Mouse (Mus musculus): ENCODE measurements at regions not wholly inside any gene's neighbourhood (a gene's known extent, or its start where the extent isn't known, plus 50 kb on each side); places are given as distances from the start of the nearest gene placed in this dataset.

DNA sequence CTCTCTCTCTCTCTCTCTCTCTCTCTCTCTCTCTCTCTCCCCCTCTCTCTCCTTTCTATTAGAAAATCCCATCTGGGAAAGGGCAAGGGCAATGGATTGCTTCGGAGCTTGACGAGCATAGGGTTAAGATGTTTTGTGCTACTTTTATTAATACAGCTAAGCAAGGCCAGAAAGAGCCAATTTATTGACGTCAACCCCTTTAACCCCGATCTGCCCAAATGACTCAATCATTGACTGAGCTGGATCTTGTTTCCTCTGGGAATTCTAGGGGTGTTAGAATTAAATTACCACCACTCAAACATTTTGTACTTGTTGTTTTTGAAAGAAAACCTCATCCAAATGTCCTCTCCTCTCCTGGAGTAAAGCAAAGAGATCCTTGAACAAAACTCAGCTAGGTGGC, 70.6 kb upstream of the 1810046K07Rik start:
- Histone ChIP-seq H3K9ac (ENCODE audit: low read length) (no peak overlapping the region), H3K36me3 (ENCODE audit: control insufficient read depth, insufficient read depth, low read length) (no peaks in the 10 kb centered on the region), H3K27me3 (ENCODE audit: control insufficient read depth, insufficient read depth, low read length) (no peaks in the 10 kb centered on the region), H3K4me1 (replicated peaks; ENCODE audit: control insufficient read depth, insufficient read depth) (0 out of 2 replicates have a peak, but pooled peaks cover 2% of the 10 kb centered on the region), H3K9me3 (ENCODE audit: control insufficient read depth, low read length) (no peaks in the 10 kb centered on the region), H3K4me3 (ENCODE audit: low read depth, low read length) (no peak overlapping the region), H3K27ac (replicated peaks) (no peak overlapping the region), H3K4me2 (replicated peaks; ENCODE audit: low read depth) (no peak overlapping the region)
- no peak for ATAC-seq (ENCODE audit: low FRiP score, low TSS enrichment)
- DNase-seq (ENCODE audit: low spot score): no peak
- TF ChIP-seq EP300 (optimal IDR thresholded peaks at IDR 0.05) (no peak), CTCF (IDR thresholded peaks at IDR 0.05; ENCODE audit: low read depth) (no peak)
- WGBS: 58% methylated on average over 4 of the region's 4 CpGs

DNA sequence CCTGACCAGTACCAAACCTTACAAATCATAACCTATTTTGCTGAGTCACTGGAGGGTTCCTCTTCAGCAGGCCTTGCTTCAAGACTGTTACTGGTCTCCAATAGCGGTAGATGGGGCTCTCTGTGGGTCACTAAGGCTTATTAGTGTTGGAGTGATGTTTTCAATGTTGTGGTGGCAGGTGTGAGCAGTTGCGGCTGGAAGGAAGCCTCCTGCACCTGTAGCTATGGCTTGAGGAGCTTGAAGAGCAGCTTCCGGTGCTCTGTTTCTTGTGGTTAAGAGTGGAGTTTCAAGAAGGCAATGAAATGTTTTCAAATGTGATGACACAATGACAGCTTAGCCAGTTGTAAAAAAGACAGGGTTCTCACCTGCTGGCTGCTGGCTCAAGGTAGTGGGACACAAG, 73.1 kb upstream of the 1810046K07Rik start:
- Histone ChIP-seq H3K4me3 (ENCODE audit: low read depth, low read length) (no peak overlapping the region), H3K4me2 (replicated peaks; ENCODE audit: low read depth) (no peak overlapping the region), H3K9ac (ENCODE audit: low read length) (no peak overlapping the region), H3K9me3 (ENCODE audit: control insufficient read depth, low read length) (no peaks in the 10 kb centered on the region), H3K27ac (replicated peaks) (no peak overlapping the region), H3K36me3 (ENCODE audit: control insufficient read depth, insufficient read depth, low read length) (no peaks in the 10 kb centered on the region), H3K4me1 (replicated peaks; ENCODE audit: control insufficient read depth, insufficient read depth) (no peaks in the 10 kb centered on the region), H3K27me3 (ENCODE audit: control insufficient read depth, insufficient read depth, low read length) (no peaks in the 10 kb centered on the region)
- 89% methylated on average over 3 of the region's 3 CpGs for WGBS
- no peak for DNase-seq (ENCODE audit: low spot score)
- no peak for ATAC-seq (ENCODE audit: low FRiP score, low TSS enrichment)
- no peak for TF ChIP-seq CTCF (IDR thresholded peaks at IDR 0.05; ENCODE audit: low read depth)

DNA sequence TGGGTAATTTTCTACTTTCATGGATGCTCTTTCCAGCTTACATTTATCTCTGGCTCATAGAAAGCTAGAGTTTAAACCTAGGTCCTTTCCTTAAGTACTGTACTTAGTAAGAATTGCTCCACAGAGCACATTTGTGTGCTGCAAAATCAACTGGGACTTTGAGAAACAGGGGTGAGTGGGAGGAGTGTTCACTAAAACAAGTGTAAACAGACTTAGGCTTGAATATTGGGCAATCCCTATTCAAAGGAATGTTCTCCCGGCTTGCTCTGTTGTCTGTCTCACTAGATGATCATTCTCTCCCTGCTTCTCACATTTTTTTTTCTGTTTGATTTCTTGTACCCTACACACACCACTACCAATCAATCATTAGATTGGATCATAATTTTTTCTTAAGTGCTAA, 79.3 kb upstream of the 1810046K07Rik start:
- Histone ChIP-seq H3K36me3 (ENCODE audit: control insufficient read depth, insufficient read depth, low read length) (no peaks in the 10 kb centered on the region), H3K4me2 (replicated peaks; ENCODE audit: low read depth) (no peak overlapping the region), H3K27ac (replicated peaks) (no peak overlapping the region), H3K27me3 (ENCODE audit: control insufficient read depth, insufficient read depth, low read length) (no peaks in the 10 kb centered on the region), H3K9me3 (ENCODE audit: control insufficient read depth, low read length) (no peaks in the 10 kb centered on the region), H3K4me3 (ENCODE audit: low read depth, low read length) (no peak overlapping the region), H3K9ac (ENCODE audit: low read length) (no peak overlapping the region), H3K4me1 (replicated peaks; ENCODE audit: control insufficient read depth, insufficient read depth) (no peaks in the 10 kb centered on the region)
- WGBS: 8% methylated on average over 1 of the region's 1 CpGs
- no peak for ATAC-seq (ENCODE audit: low FRiP score, low TSS enrichment)
- TF ChIP-seq EP300 (optimal IDR thresholded peaks at IDR 0.05): no peak
- TF ChIP-seq CTCF (IDR thresholded peaks at IDR 0.05; ENCODE audit: low read depth): no peak
- DNase-seq (ENCODE audit: low spot score): no peak

DNA sequence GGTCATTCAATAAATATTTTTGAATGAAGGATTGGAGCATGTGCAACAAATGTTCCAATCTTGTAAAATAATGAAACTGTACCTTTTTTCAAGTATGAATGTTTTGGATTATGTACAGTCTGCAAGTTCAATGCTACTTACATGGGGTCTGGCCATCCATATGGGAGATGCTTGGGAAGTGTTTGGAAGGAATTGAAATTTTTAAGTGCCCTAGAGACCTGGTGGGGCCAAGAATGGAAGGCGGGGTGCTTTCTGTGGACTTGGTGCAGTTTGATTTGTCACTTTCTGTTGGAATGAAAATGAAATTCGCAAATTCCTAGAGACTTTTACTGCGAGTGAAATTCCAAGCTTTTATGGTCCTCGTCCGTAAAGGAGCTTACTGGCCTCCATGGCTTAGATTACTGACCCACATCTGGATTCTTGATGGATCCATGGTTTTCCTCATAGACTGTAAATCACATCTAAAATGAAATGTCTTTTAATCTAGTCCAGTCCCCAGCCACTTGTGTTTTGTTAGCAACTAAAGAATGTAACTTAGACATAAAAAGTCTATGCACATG, 90.3 kb upstream of the 1810046K07Rik start:
- no peak for TF ChIP-seq CTCF (IDR thresholded peaks at IDR 0.05; ENCODE audit: low read depth)
- TF ChIP-seq EP300 (optimal IDR thresholded peaks at IDR 0.05): no peak

DNA sequence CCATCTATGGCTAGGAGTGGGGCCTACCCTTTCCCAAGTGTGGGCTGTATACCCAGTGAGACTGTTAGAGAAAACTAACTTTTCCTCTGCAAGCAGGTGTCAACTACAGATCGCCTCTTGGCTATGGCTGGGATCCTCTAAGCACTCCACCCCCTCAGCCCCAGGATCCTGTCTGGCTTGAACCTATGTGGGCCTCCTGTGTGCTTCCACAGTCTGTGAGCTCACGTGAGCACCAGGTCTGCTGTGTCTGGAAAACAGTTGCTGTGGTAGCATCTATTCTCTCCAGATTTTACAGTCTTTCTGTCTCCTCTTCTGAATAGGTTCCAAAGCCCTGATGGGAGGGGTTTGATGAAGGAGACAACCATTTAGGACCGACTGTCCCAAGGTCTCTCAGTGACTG, 93.8 kb upstream of the 1810046K07Rik start:
- Histone ChIP-seq H3K36me3 (ENCODE audit: control insufficient read depth, insufficient read depth, low read length) (no peaks in the 10 kb centered on the region), H3K9me3 (ENCODE audit: control insufficient read depth, low read length) (no peaks in the 10 kb centered on the region), H3K4me1 (replicated peaks; ENCODE audit: control insufficient read depth, insufficient read depth) (no peaks in the 10 kb centered on the region), H3K27me3 (ENCODE audit: control insufficient read depth, insufficient read depth, low read length) (no peaks in the 10 kb centered on the region), H3K27ac (replicated peaks) (no peak overlapping the region), H3K4me3 (ENCODE audit: low read depth, low read length) (no peak overlapping the region), H3K9ac (ENCODE audit: low read length) (no peak overlapping the region), H3K4me2 (replicated peaks; ENCODE audit: low read depth) (no peak overlapping the region)
- no peak for TF ChIP-seq CTCF (IDR thresholded peaks at IDR 0.05; ENCODE audit: low read depth)
- no peak for TF ChIP-seq EP300 (optimal IDR thresholded peaks at IDR 0.05)
- ATAC-seq (ENCODE audit: low FRiP score, low TSS enrichment): no peak
- DNase-seq (ENCODE audit: low spot score): no peak
- WGBS: 58% methylated on average over 3 of the region's 3 CpGs

More for the DNA sequence above, 90.3 kb upstream of the 1810046K07Rik start:
- Histone ChIP-seq H3K4me2 (replicated peaks; ENCODE audit: low read depth) (no peak overlapping the region), H3K36me3 (ENCODE audit: control insufficient read depth, insufficient read depth, low read length) (no peaks in the 10 kb centered on the region), H3K4me3 (ENCODE audit: low read depth, low read length) (no peak overlapping the region), H3K9me3 (ENCODE audit: control insufficient read depth, low read length) (no peaks in the 10 kb centered on the region), H3K9ac (ENCODE audit: low read length) (no peak overlapping the region), H3K27ac (replicated peaks) (no peak overlapping the region), H3K27me3 (ENCODE audit: control insufficient read depth, insufficient read depth, low read length) (no peaks in the 10 kb centered on the region), H3K4me1 (replicated peaks; ENCODE audit: control insufficient read depth, insufficient read depth) (no peaks in the 10 kb centered on the region)
- DNase-seq (ENCODE audit: low spot score): no peak
- no peak for ATAC-seq (ENCODE audit: low FRiP score, low TSS enrichment)
- 82% methylated on average over 5 of the region's 5 CpGs for WGBS

DNA sequence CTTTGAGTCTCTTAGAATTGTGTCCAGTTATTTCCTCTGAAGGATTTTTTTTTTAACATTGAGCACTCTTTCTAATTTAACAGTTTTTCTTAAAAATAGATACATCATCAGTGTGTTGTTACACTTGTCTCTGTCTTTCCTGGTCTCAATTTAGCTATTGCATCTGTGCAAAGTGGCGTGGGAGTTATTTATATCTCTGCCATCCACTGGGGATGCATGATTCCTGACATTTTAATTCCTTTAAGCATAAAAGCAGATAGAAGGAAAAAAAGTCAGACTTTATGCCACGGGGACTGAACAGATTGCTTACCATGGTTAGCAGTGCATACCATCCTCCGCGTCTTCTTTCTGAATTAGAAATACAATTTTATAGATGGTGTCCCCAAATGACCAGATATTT, 94.6 kb upstream of the 1810046K07Rik start:
- H3K4me2 ChIP-seq (replicated peaks; ENCODE audit: low read depth): no peak overlapping the region
- no peak overlapping the region for H3K4me3 ChIP-seq (ENCODE audit: low read depth, low read length)
- TF ChIP-seq EP300 (optimal IDR thresholded peaks at IDR 0.05) (no peak), CTCF (IDR thresholded peaks at IDR 0.05; ENCODE audit: low read depth) (no peak)
- H3K27ac ChIP-seq (replicated peaks): no peak overlapping the region
- H3K36me3 ChIP-seq (ENCODE audit: control insufficient read depth, insufficient read depth, low read length): no peaks in the 10 kb centered on the region
- ATAC-seq (ENCODE audit: low FRiP score, low TSS enrichment) (no peak), DNase-seq (ENCODE audit: low spot score) (no peak)
- H3K9me3 ChIP-seq (ENCODE audit: control insufficient read depth, low read length): no peaks in the 10 kb centered on the region
- 82% methylated on average over 4 of the region's 4 CpGs for WGBS
- H3K27me3 ChIP-seq (ENCODE audit: control insufficient read depth, insufficient read depth, low read length): no peaks in the 10 kb centered on the region
- no peaks in the 10 kb centered on the region for H3K4me1 ChIP-seq (replicated peaks; ENCODE audit: control insufficient read depth, insufficient read depth)
- no peak overlapping the region for H3K9ac ChIP-seq (ENCODE audit: low read length)

Data from stomach, postnatal 0 days (tissue).